ENCODE assay signal across 16 mouse cellular contexts in the genomic region with DNA sequence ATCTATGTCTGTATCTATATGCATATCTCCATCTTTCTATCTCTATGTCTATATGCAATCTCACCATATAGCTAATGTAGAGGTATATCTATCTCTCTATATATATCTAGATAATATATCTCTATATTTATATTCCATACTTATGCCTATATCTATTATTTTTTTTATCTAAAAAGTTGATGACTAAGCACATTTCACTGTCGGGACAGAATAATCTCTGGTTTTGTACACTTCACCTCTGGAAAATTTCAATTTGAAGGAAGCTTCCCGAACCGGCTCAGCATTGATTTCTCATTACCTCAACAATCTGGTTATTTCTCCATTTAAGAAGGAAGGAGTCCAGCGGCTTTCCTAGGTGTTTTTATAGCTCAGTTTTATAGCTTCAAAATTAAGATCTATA.
"Had no signal": no experiment of that assay in that cellular context is flagged by ENCODE, and none has a peak within 500 bp of the region (broad histone marks: within the 10 kb centered on the region; RNA-seq: fewer than 3 reads in every experiment).

No protein-coding gene starts in this region.

- H3K27ac ChIP-seq: neural tube, embryonic 13.5 days; neural tube, embryonic 15.5 days; stomach, embryonic 15.5 days; stomach, postnatal 0 days had no signal

- H3K4me1 ChIP-seq: stomach, embryonic 15.5 days had no signal

- H3K27me3 ChIP-seq: neural tube, embryonic 13.5 days; neural tube, embryonic 15.5 days; stomach, embryonic 15.5 days had no signal

- H3K4me3 ChIP-seq: neural tube, embryonic 13.5 days; neural tube, embryonic 15.5 days; stomach, embryonic 15.5 days had no signal

- H3K9ac ChIP-seq: neural tube, embryonic 13.5 days; neural tube, embryonic 15.5 days; stomach, embryonic 15.5 days had no signal

- H3K9me3 ChIP-seq: neural tube, embryonic 13.5 days; neural tube, embryonic 15.5 days; stomach, embryonic 15.5 days had no signal

- H3K36me3 ChIP-seq: neural tube, embryonic 13.5 days; neural tube, embryonic 15.5 days; stomach, embryonic 15.5 days had no signal

- DNase-seq: retina, postnatal 1 day; right cerebral cortex, adult 18-20 months; right cerebral cortex, postnatal 14 days; right cerebral cortex, postnatal 25 days; right cerebral cortex, postnatal 4 days; spleen, adult 18-20 months; thymus, adult 18-20 months; thymus, adult 2 months; thymus, postnatal 14 days; thymus, postnatal 25 days; thymus, postnatal 36 days; thymus, postnatal 4 days had no signal

- H3K4me2 ChIP-seq: neural tube, embryonic 13.5 days; neural tube, embryonic 15.5 days; stomach, embryonic 15.5 days had no signal
